Mouse (Mus musculus): ENCODE measurements around the gene Acp7.

DNA sequence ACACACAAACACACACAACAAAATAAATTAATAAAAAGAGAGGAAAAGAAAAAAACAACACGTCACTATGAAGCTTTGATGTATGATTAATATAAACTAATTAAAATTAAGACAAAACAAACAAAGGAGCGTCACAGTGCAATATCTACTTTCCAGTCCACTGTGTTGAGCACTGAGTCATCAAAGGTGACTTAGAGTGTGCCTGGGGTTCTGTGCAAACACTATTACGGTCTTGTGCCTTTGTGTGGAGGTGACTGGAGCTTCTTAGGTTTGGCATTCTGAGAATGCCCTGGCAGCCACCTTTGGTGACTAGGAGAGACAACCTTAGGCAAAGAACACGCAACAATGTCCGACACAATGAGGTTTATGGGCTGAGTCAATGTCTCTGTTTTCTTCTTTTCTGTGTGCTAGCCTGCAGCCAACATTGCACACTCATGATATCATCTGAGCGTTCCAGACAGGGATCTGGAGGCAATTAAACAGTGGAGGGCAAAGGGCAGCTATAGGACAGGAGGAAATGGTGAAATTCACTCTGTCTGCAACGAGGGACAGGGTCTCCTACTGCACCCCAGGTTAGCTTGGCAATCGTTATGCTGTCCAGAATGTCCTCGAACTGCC, 11.9 kb downstream of the Acp7 start:
- TF ChIP-seq GATA1 (IDR thresholded peaks at IDR 0.05; ENCODE audit: borderline replicate concordance, low read length) (no peak), FLI1 (IDR thresholded peaks at IDR 0.05; ENCODE audit: low read length) (no peak)

Data from megakaryocyte, embryonic 14.5 days (primary cell).